Mouse (Mus musculus): Measurements from ENCODE around the gene Sirpa. TPM values are rescaled to one million over a fixed set of nuclear protein-coding genes. Genes with fewer than 3 reads are reported as not detected.
A peak's percentile ranks its signal among the peaks of the same experiment; 100 is the strongest.

The Sirpa gene
- polyA plus RNA-seq, 1 experiment from 2014 or later, result 35.7 TPM

- 37% methylated on average over 1 of the region's 1 CpGs for WGBS
- DNase-seq (no peak), ATAC-seq (ENCODE audit: low FRiP score, low TSS enrichment) (no peak)
- no peak overlapping the region for H3K4me2 ChIP-seq (ENCODE audit: low read length)
- H3K4me3 ChIP-seq (replicated peaks; ENCODE audit: low read depth, low read length), result no peak overlapping the region
- no peak overlapping the region for H3K27ac ChIP-seq (replicated peaks; ENCODE audit: low read depth, low read length)
- no peak overlapping the region for H3K9ac ChIP-seq (replicated peaks; ENCODE audit: low read length)
- peaks cover 13% of the 10 kb centered on the region for H3K4me1 ChIP-seq (ENCODE audit: control insufficient read depth, insufficient read depth, low read length)
- no peaks in the 10 kb centered on the region for H3K36me3 ChIP-seq (ENCODE audit: control insufficient read depth, insufficient read depth, low read length)
- no peaks in the 10 kb centered on the region for H3K27me3 ChIP-seq (ENCODE audit: control insufficient read depth, insufficient read depth, low read length)
- no peaks in the 10 kb centered on the region for H3K9me3 ChIP-seq (ENCODE audit: control insufficient read depth, low read length)
Measured at GRCm38 (mm10) chr2:129597581-129597980, 4.9 kb downstream of the Sirpa start.

GRCm38 (mm10) chr2:129598094-129598493 lies 5.5 kb downstream of the Sirpa start:
- Histone ChIP-seq H3K9ac (replicated peaks; ENCODE audit: low read length) (no peak overlapping the region), H3K27me3 (ENCODE audit: control insufficient read depth, insufficient read depth, low read length) (no peaks in the 10 kb centered on the region), H3K4me2 (ENCODE audit: low read length) (no peak overlapping the region), H3K4me3 (replicated peaks; ENCODE audit: low read depth, low read length) (no peak overlapping the region), H3K36me3 (ENCODE audit: control insufficient read depth, insufficient read depth, low read length) (no peaks in the 10 kb centered on the region), H3K4me1 (ENCODE audit: control insufficient read depth, insufficient read depth, low read length) (peaks cover 11% of the 10 kb centered on the region), H3K27ac (replicated peaks; ENCODE audit: low read depth, low read length) (no peak overlapping the region), H3K9me3 (ENCODE audit: control insufficient read depth, low read length) (no peaks in the 10 kb centered on the region)
- WGBS, result 63% methylated on average over 9 of the region's 9 CpGs
- ATAC-seq (ENCODE audit: low FRiP score, low TSS enrichment) (no peak), DNase-seq (no peak)

- H3K4me2 ChIP-seq (ENCODE audit: low read length), result no peak overlapping the region
- H3K9ac ChIP-seq (replicated peaks; ENCODE audit: low read length), result no peak overlapping the region
- peaks cover 8% of the 10 kb centered on the region for H3K4me1 ChIP-seq (ENCODE audit: control insufficient read depth, insufficient read depth, low read length)
- no peaks in the 10 kb centered on the region for H3K9me3 ChIP-seq (ENCODE audit: control insufficient read depth, low read length)
- no peaks in the 10 kb centered on the region for H3K36me3 ChIP-seq (ENCODE audit: control insufficient read depth, insufficient read depth, low read length)
- H3K27ac ChIP-seq (replicated peaks; ENCODE audit: low read depth, low read length), result no peak overlapping the region
- H3K27me3 ChIP-seq (ENCODE audit: control insufficient read depth, insufficient read depth, low read length), result no peaks in the 10 kb centered on the region
- DNase-seq, result no peak
- no peak overlapping the region for H3K4me3 ChIP-seq (replicated peaks; ENCODE audit: low read depth, low read length)
- WGBS, result 30% methylated on average over 8 of the region's 8 CpGs
- ATAC-seq (ENCODE audit: low FRiP score, low TSS enrichment), result no peak
Measured at GRCm38 (mm10) chr2:129599231-129600084, 6.8 kb downstream of the Sirpa start.

- no peaks in the 10 kb centered on the region for H3K9me3 ChIP-seq (ENCODE audit: control insufficient read depth, low read length)
- no peak overlapping the region for H3K4me2 ChIP-seq (ENCODE audit: low read length)
- no peaks in the 10 kb centered on the region for H3K36me3 ChIP-seq (ENCODE audit: control insufficient read depth, insufficient read depth, low read length)
- no peak for DNase-seq
- no peak overlapping the region for H3K27ac ChIP-seq (replicated peaks; ENCODE audit: low read depth, low read length)
- no peaks in the 10 kb centered on the region for H3K27me3 ChIP-seq (ENCODE audit: control insufficient read depth, insufficient read depth, low read length)
- H3K4me1 ChIP-seq (ENCODE audit: control insufficient read depth, insufficient read depth, low read length), result peaks cover 5% of the 10 kb centered on the region; the same call in 1 of the 2 replicates
- 88% methylated on average over 1 of the region's 1 CpGs for WGBS
- no peak overlapping the region for H3K9ac ChIP-seq (replicated peaks; ENCODE audit: low read length)
- no peak overlapping the region for H3K4me3 ChIP-seq (replicated peaks; ENCODE audit: low read depth, low read length)
- no peak for ATAC-seq (ENCODE audit: low FRiP score, low TSS enrichment)
Measured at GRCm38 (mm10) chr2:129601059-129601650, 8.5 kb downstream of the Sirpa start.

- H3K4me2 ChIP-seq (ENCODE audit: low read length), result no peak overlapping the region
- peaks cover 8% of the 10 kb centered on the region; the same call in 1 of the 2 replicates for H3K4me1 ChIP-seq (ENCODE audit: control insufficient read depth, insufficient read depth, low read length)
- no peak overlapping the region for H3K27ac ChIP-seq (replicated peaks; ENCODE audit: low read depth, low read length)
- H3K36me3 ChIP-seq (ENCODE audit: control insufficient read depth, insufficient read depth, low read length), result no peaks in the 10 kb centered on the region
- 85% methylated on average over 10 of the region's 10 CpGs for WGBS
- H3K9ac ChIP-seq (replicated peaks; ENCODE audit: low read length), result no peak overlapping the region
- ATAC-seq (ENCODE audit: low FRiP score, low TSS enrichment) (no peak), DNase-seq (no peak)
- H3K4me3 ChIP-seq (replicated peaks; ENCODE audit: low read depth, low read length), result no peak overlapping the region
- H3K9me3 ChIP-seq (ENCODE audit: control insufficient read depth, low read length), result no peaks in the 10 kb centered on the region
- no peaks in the 10 kb centered on the region for H3K27me3 ChIP-seq (ENCODE audit: control insufficient read depth, insufficient read depth, low read length)
Measured at GRCm38 (mm10) chr2:129601894-129602663, 9.4 kb downstream of the Sirpa start.

GRCm38 (mm10) chr2:129602856-129603255 lies 10.2 kb downstream of the Sirpa start:
- Histone ChIP-seq H3K27me3 (ENCODE audit: control insufficient read depth, insufficient read depth, low read length) (no peaks in the 10 kb centered on the region), H3K4me1 (ENCODE audit: control insufficient read depth, insufficient read depth, low read length) (peaks cover 8% of the 10 kb centered on the region; the same call in 1 of the 2 replicates), H3K27ac (replicated peaks; ENCODE audit: low read depth, low read length) (no peak overlapping the region), H3K36me3 (ENCODE audit: control insufficient read depth, insufficient read depth, low read length) (no peaks in the 10 kb centered on the region), H3K4me3 (replicated peaks; ENCODE audit: low read depth, low read length) (no peak overlapping the region), H3K9me3 (ENCODE audit: control insufficient read depth, low read length) (no peaks in the 10 kb centered on the region), H3K9ac (replicated peaks; ENCODE audit: low read length) (no peak overlapping the region), H3K4me2 (ENCODE audit: low read length) (no peak overlapping the region)
- ATAC-seq (ENCODE audit: low FRiP score, low TSS enrichment), result no peak
- WGBS, result 95% methylated on average over 7 of the region's 7 CpGs
- DNase-seq, result no peak

GRCm38 (mm10) chr2:129603536-129603935 lies 10.9 kb downstream of the Sirpa start:
- DNase-seq (no peak), ATAC-seq (ENCODE audit: low FRiP score, low TSS enrichment) (peak; percentile 92)
- Histone ChIP-seq H3K27ac (replicated peaks; ENCODE audit: low read depth, low read length) (no peak overlapping the region), H3K4me2 (ENCODE audit: low read length) (no peak overlapping the region), H3K4me1 (ENCODE audit: control insufficient read depth, insufficient read depth, low read length) (peaks cover 8% of the 10 kb centered on the region; the same call in 1 of the 2 replicates), H3K4me3 (replicated peaks; ENCODE audit: low read depth, low read length) (no peak overlapping the region), H3K27me3 (ENCODE audit: control insufficient read depth, insufficient read depth, low read length) (no peaks in the 10 kb centered on the region), H3K9me3 (ENCODE audit: control insufficient read depth, low read length) (no peaks in the 10 kb centered on the region), H3K36me3 (ENCODE audit: control insufficient read depth, insufficient read depth, low read length) (no peaks in the 10 kb centered on the region), H3K9ac (replicated peaks; ENCODE audit: low read length) (no peak overlapping the region)
- WGBS, result 85% methylated on average over 1 of the region's 1 CpGs

- 12% methylated on average over 6 of the region's 6 CpGs for WGBS
- no peak overlapping the region for H3K4me2 ChIP-seq (ENCODE audit: low read length)
- H3K27me3 ChIP-seq (ENCODE audit: control insufficient read depth, insufficient read depth, low read length), result no peaks in the 10 kb centered on the region
- H3K36me3 ChIP-seq (ENCODE audit: control insufficient read depth, insufficient read depth, low read length), result no peaks in the 10 kb centered on the region
- peaks cover 8% of the 10 kb centered on the region; the same call in 1 of the 2 replicates for H3K4me1 ChIP-seq (ENCODE audit: control insufficient read depth, insufficient read depth, low read length)
- H3K9me3 ChIP-seq (ENCODE audit: control insufficient read depth, low read length), result no peaks in the 10 kb centered on the region
- H3K9ac ChIP-seq (replicated peaks; ENCODE audit: low read length), result no peak overlapping the region
- H3K4me3 ChIP-seq (replicated peaks; ENCODE audit: low read depth, low read length), result no peak overlapping the region
- DNase-seq (no peak), ATAC-seq (ENCODE audit: low FRiP score, low TSS enrichment) (no peak)
- no peak overlapping the region for H3K27ac ChIP-seq (replicated peaks; ENCODE audit: low read depth, low read length)
Measured at GRCm38 (mm10) chr2:129604032-129604431, 11.4 kb downstream of the Sirpa start.
